Mouse (Mus musculus): ENCODE measurements around the gene 4933434E20Rik. TPM values are rescaled to one million over a fixed set of nuclear protein-coding genes. Genes with fewer than 3 reads are reported as not detected.
A peak's percentile ranks its signal among the peaks of the same experiment; 100 is the strongest.

Gene 4933434E20Rik
- total RNA-seq (2014; fragmentation: Nextera tagmentation): 35.2 and 45.3 TPM in 2 replicates
- total RNA-seq (2017): 49.6 and 63.6 TPM in 2 replicates

GRCm38 (mm10) chr3:90051441-90052350 is at the start of gene 4933434E20Rik:
Gene 4933434E20Rik (plus strand): TSS chr3:90051636.
- peak; percentile 72 for ATAC-seq (replicated peaks; ENCODE audit: poor library complexity, severe bottlenecking)

- ATAC-seq (replicated peaks; ENCODE audit: poor library complexity, severe bottlenecking): no peak
Observed at GRCm38 (mm10) chr3:90004091-90004796, 47.2 kb upstream of the 4933434E20Rik start.

- ATAC-seq (replicated peaks; ENCODE audit: poor library complexity, severe bottlenecking): no peak
Observed at GRCm38 (mm10) chr3:90010291-90010690, 41.1 kb upstream of the 4933434E20Rik start.

GRCm38 (mm10) chr3:90016626-90017025 is 34.8 kb upstream of the 4933434E20Rik start:
- peak; percentile 25; the same call in 1 of the 2 replicates for ATAC-seq (replicated peaks; ENCODE audit: poor library complexity, severe bottlenecking)

GRCm38 (mm10) chr3:90034653-90035052 is 16.8 kb upstream of the 4933434E20Rik start:
- no peak for ATAC-seq (replicated peaks; ENCODE audit: poor library complexity, severe bottlenecking)

GRCm38 (mm10) chr3:90036263-90036662 is 15.2 kb upstream of the 4933434E20Rik start:
- ATAC-seq (replicated peaks; ENCODE audit: poor library complexity, severe bottlenecking): no peak

- no peak for ATAC-seq (replicated peaks; ENCODE audit: poor library complexity, severe bottlenecking)
Observed at GRCm38 (mm10) chr3:90049691-90050090, 1.7 kb upstream of the 4933434E20Rik start.

GRCm38 (mm10) chr3:90052351-90053241 is 1.2 kb downstream of the 4933434E20Rik start, which contains the start of gene Ubap2l:
Gene Ubap2l (minus strand): TSS chr3:90052628.
- peak; percentile 87 for ATAC-seq (replicated peaks; ENCODE audit: poor library complexity, severe bottlenecking)

GRCm38 (mm10) chr3:90061549-90061948 is 10.1 kb downstream of the 4933434E20Rik start:
- ATAC-seq (replicated peaks; ENCODE audit: poor library complexity, severe bottlenecking): no peak

GRCm38 (mm10) chr3:90062539-90062938 is 11.1 kb downstream of the 4933434E20Rik start:
- no peak for ATAC-seq (replicated peaks; ENCODE audit: poor library complexity, severe bottlenecking)

GRCm38 (mm10) chr3:90064383-90064782 is 12.9 kb downstream of the 4933434E20Rik start:
- ATAC-seq (replicated peaks; ENCODE audit: poor library complexity, severe bottlenecking): no peak

- peak; percentile 70 for ATAC-seq (replicated peaks; ENCODE audit: poor library complexity, severe bottlenecking)
Observed at GRCm38 (mm10) chr3:90065553-90065952, 14.1 kb downstream of the 4933434E20Rik start.

- no peak for ATAC-seq (replicated peaks; ENCODE audit: poor library complexity, severe bottlenecking)
Observed at GRCm38 (mm10) chr3:90067851-90068250, 16.4 kb downstream of the 4933434E20Rik start.

- no peak for ATAC-seq (replicated peaks; ENCODE audit: poor library complexity, severe bottlenecking)
Observed at GRCm38 (mm10) chr3:90069688-90070087, 18.3 kb downstream of the 4933434E20Rik start.

GRCm38 (mm10) chr3:90072294-90072693 is 20.9 kb downstream of the 4933434E20Rik start, which contains the start of gene Tpm3:
Gene Tpm3 (plus strand): TSS chr3:90072649.
- peak; percentile 70 for ATAC-seq (replicated peaks; ENCODE audit: poor library complexity, severe bottlenecking)

- peak; percentile 6 for ATAC-seq (replicated peaks; ENCODE audit: poor library complexity, severe bottlenecking)
Observed at GRCm38 (mm10) chr3:90076921-90077716, 25.7 kb downstream of the 4933434E20Rik start.

- no peak for ATAC-seq (replicated peaks; ENCODE audit: poor library complexity, severe bottlenecking)
Observed at GRCm38 (mm10) chr3:90078224-90078623, 26.8 kb downstream of the 4933434E20Rik start.

- peak; percentile 64 for ATAC-seq (replicated peaks; ENCODE audit: poor library complexity, severe bottlenecking)
Observed at GRCm38 (mm10) chr3:90079133-90079762, 27.8 kb downstream of the 4933434E20Rik start.

Measured in granulocyte monocyte progenitor cell, adult 5-6 weeks (primary cell).